Mouse (Mus musculus): ENCODE results near the gene Slc35b1. TPM values are rescaled to one million over a fixed set of nuclear protein-coding genes. Genes with fewer than 3 reads are reported as not detected.

Slc35b1 gene
- polyA plus RNA-seq, 1 experiment from 2014 or later: 144 TPM

GRCm38 (mm10) chr11:95352686-95353085 lies 31.8 kb upstream of the Slc35b1 start:
- WGBS: 87% methylated on average over 2 of the region's 2 CpGs
- no peak for ATAC-seq (ENCODE audit: low FRiP score)
- H3K27me3 ChIP-seq (replicated peaks): no peaks in the 10 kb centered on the region
- H3K4me2 ChIP-seq: no peak overlapping the region
- H3K9ac ChIP-seq (replicated peaks): no peak overlapping the region
- H3K9me3 ChIP-seq (replicated peaks): no peaks in the 10 kb centered on the region
- no peak overlapping the region for H3K4me3 ChIP-seq (replicated peaks)
- H3K36me3 ChIP-seq: no peaks in the 10 kb centered on the region
- H3K4me1 ChIP-seq: peaks cover 15% of the 10 kb centered on the region
- no peak overlapping the region for H3K27ac ChIP-seq (replicated peaks)

- no peaks in the 10 kb centered on the region for H3K36me3 ChIP-seq
Measured at GRCm38 (mm10) chr11:95353226-95353625, 31.3 kb upstream of the Slc35b1 start.

GRCm38 (mm10) chr11:95354228-95354944 lies 30.1 kb upstream of the Slc35b1 start:
- no peak overlapping the region for H3K4me2 ChIP-seq
- ATAC-seq (ENCODE audit: low FRiP score): no peak
- no peak overlapping the region for H3K4me3 ChIP-seq (replicated peaks)
- peaks cover 17% of the 10 kb centered on the region for H3K4me1 ChIP-seq
- no peak overlapping the region for H3K27ac ChIP-seq (replicated peaks)
- 80% methylated on average over 14 of the region's 14 CpGs for WGBS
- H3K27me3 ChIP-seq (replicated peaks): no peaks in the 10 kb centered on the region
- H3K9me3 ChIP-seq (replicated peaks): no peaks in the 10 kb centered on the region
- no peaks in the 10 kb centered on the region for H3K36me3 ChIP-seq
- no peak overlapping the region for H3K9ac ChIP-seq (replicated peaks)

More at GRCm38 (mm10) chr11:95353226-95353625, 31.3 kb upstream of the Slc35b1 start:
- Histone ChIP-seq H3K27ac (replicated peaks) (no peak overlapping the region), H3K27me3 (replicated peaks) (no peaks in the 10 kb centered on the region), H3K4me2 (no peak overlapping the region), H3K4me1 (peaks cover 16% of the 10 kb centered on the region), H3K4me3 (replicated peaks) (no peak overlapping the region), H3K9ac (replicated peaks) (no peak overlapping the region), H3K9me3 (replicated peaks) (no peaks in the 10 kb centered on the region)
- WGBS: 94% methylated on average over 9 of the region's 9 CpGs
- ATAC-seq (ENCODE audit: low FRiP score): no peak

- no peak overlapping the region for H3K4me3 ChIP-seq (replicated peaks)
- H3K9me3 ChIP-seq (replicated peaks): no peaks in the 10 kb centered on the region
- no peaks in the 10 kb centered on the region for H3K36me3 ChIP-seq
- H3K27ac ChIP-seq (replicated peaks): no peak overlapping the region
- H3K27me3 ChIP-seq (replicated peaks): no peaks in the 10 kb centered on the region
- no peak for ATAC-seq (ENCODE audit: low FRiP score)
- no peak overlapping the region for H3K9ac ChIP-seq (replicated peaks)
- whole genome bisulfite sequencing: 83% methylated on average over 12 of the region's 12 CpGs
- H3K4me1 ChIP-seq: peaks cover 21% of the 10 kb centered on the region
- H3K4me2 ChIP-seq: no peak overlapping the region
Measured at GRCm38 (mm10) chr11:95354945-95355660, 29.4 kb upstream of the Slc35b1 start.

- no peak overlapping the region for H3K27ac ChIP-seq (replicated peaks)
- H3K4me3 ChIP-seq (replicated peaks): no peak overlapping the region
- H3K9me3 ChIP-seq (replicated peaks): no peaks in the 10 kb centered on the region
- no peak for ATAC-seq (ENCODE audit: low FRiP score)
- no peaks in the 10 kb centered on the region for H3K36me3 ChIP-seq
- peaks cover 16% of the 10 kb centered on the region for H3K4me1 ChIP-seq
- H3K4me2 ChIP-seq: no peak overlapping the region
- H3K9ac ChIP-seq (replicated peaks): no peak overlapping the region
- no peaks in the 10 kb centered on the region for H3K27me3 ChIP-seq (replicated peaks)
- WGBS: 93% methylated on average over 5 of the region's 5 CpGs
Measured at GRCm38 (mm10) chr11:95355661-95356011, 28.9 kb upstream of the Slc35b1 start.

- H3K36me3 ChIP-seq: no peaks in the 10 kb centered on the region
- H3K27ac ChIP-seq (replicated peaks): no peak overlapping the region
- WGBS: 90% methylated on average over 7 of the region's 7 CpGs
- ATAC-seq (ENCODE audit: low FRiP score): no peak
- H3K4me3 ChIP-seq (replicated peaks): no peak overlapping the region
- no peaks in the 10 kb centered on the region for H3K27me3 ChIP-seq (replicated peaks)
- no peak overlapping the region for H3K4me2 ChIP-seq
- H3K9ac ChIP-seq (replicated peaks): no peak overlapping the region
- H3K4me1 ChIP-seq: peaks cover 16% of the 10 kb centered on the region
- no peaks in the 10 kb centered on the region for H3K9me3 ChIP-seq (replicated peaks)
Measured at GRCm38 (mm10) chr11:95356039-95356438, 28.5 kb upstream of the Slc35b1 start.

GRCm38 (mm10) chr11:95356469-95357273 lies 27.8 kb upstream of the Slc35b1 start:
- ATAC-seq (ENCODE audit: low FRiP score): no peak
- 68% methylated on average over 17 of the region's 17 CpGs for WGBS
- H3K4me3 ChIP-seq (replicated peaks): no peak overlapping the region
- no peaks in the 10 kb centered on the region for H3K36me3 ChIP-seq
- no peak overlapping the region for H3K27ac ChIP-seq (replicated peaks)
- no peak overlapping the region for H3K9ac ChIP-seq (replicated peaks)
- H3K4me1 ChIP-seq: peaks cover 16% of the 10 kb centered on the region
- no peaks in the 10 kb centered on the region for H3K27me3 ChIP-seq (replicated peaks)
- H3K4me2 ChIP-seq: no peak overlapping the region
- H3K9me3 ChIP-seq (replicated peaks): no peaks in the 10 kb centered on the region

GRCm38 (mm10) chr11:95358263-95358662 lies 26.2 kb upstream of the Slc35b1 start:
- H3K27ac ChIP-seq (replicated peaks): no peak overlapping the region
- ATAC-seq (ENCODE audit: low FRiP score): no peak
- peaks cover 16% of the 10 kb centered on the region for H3K4me1 ChIP-seq
- H3K36me3 ChIP-seq: no peaks in the 10 kb centered on the region
- no peak overlapping the region for H3K4me3 ChIP-seq (replicated peaks)
- no peak overlapping the region for H3K4me2 ChIP-seq
- H3K27me3 ChIP-seq (replicated peaks): no peaks in the 10 kb centered on the region
- whole genome bisulfite sequencing: 65% methylated on average over 3 of the region's 3 CpGs
- H3K9ac ChIP-seq (replicated peaks): no peak overlapping the region
- no peaks in the 10 kb centered on the region for H3K9me3 ChIP-seq (replicated peaks)

GRCm38 (mm10) chr11:95364388-95364787 lies 20.1 kb upstream of the Slc35b1 start:
- Histone ChIP-seq H3K4me2 (no peak overlapping the region), H3K27me3 (replicated peaks) (no peaks in the 10 kb centered on the region), H3K4me1 (peaks cover 18% of the 10 kb centered on the region), H3K36me3 (no peaks in the 10 kb centered on the region), H3K27ac (replicated peaks) (no peak overlapping the region), H3K9ac (replicated peaks) (no peak overlapping the region), H3K4me3 (replicated peaks) (no peak overlapping the region), H3K9me3 (replicated peaks) (no peaks in the 10 kb centered on the region)
- ATAC-seq (ENCODE audit: low FRiP score): no peak
- 91% methylated on average over 5 of the region's 5 CpGs for WGBS

- H3K4me1 ChIP-seq: peaks cover 13% of the 10 kb centered on the region; the same call in 1 of the 2 replicates
- no peak for ATAC-seq (ENCODE audit: low FRiP score)
- 72% methylated on average over 10 of the region's 10 CpGs for WGBS
- no peak overlapping the region for H3K9ac ChIP-seq (replicated peaks)
- H3K36me3 ChIP-seq: no peaks in the 10 kb centered on the region
- no peaks in the 10 kb centered on the region for H3K9me3 ChIP-seq (replicated peaks)
- H3K27me3 ChIP-seq (replicated peaks): no peaks in the 10 kb centered on the region
- H3K4me3 ChIP-seq (replicated peaks): no peak overlapping the region
- H3K4me2 ChIP-seq: no peak overlapping the region
- H3K27ac ChIP-seq (replicated peaks): peak overlapping the region; percentile 60; the same call in 1 of the 2 replicates
Measured at GRCm38 (mm10) chr11:95365596-95365995, 18.9 kb upstream of the Slc35b1 start.

GRCm38 (mm10) chr11:95366280-95366897 lies 18.1 kb upstream of the Slc35b1 start:
- Histone ChIP-seq H3K9ac (replicated peaks) (no peak overlapping the region), H3K4me1 (peaks cover 13% of the 10 kb centered on the region; the same call in 1 of the 2 replicates), H3K27me3 (replicated peaks) (no peaks in the 10 kb centered on the region), H3K9me3 (replicated peaks) (no peaks in the 10 kb centered on the region), H3K4me2 (no peak overlapping the region), H3K36me3 (no peaks in the 10 kb centered on the region), H3K4me3 (replicated peaks) (no peak overlapping the region), H3K27ac (replicated peaks) (peak overlapping the region; percentile 60; the same call in 1 of the 2 replicates)
- no peak for ATAC-seq (ENCODE audit: low FRiP score)
- WGBS: 79% methylated on average over 6 of the region's 6 CpGs

Data from neural tube, embryonic 15.5 days (tissue).